Mouse (Mus musculus) CH12.LX (cell line): ENCODE data around the gene Mterf4. TPM values are rescaled to one million over a fixed set of nuclear protein-coding genes. Genes with fewer than 3 reads are reported as not detected.

ENCODE experiments used
- DNase-seq: peaks from one replicate; pipeline ENCODE4 v3.0.0-alpha.2; 2013; ENCODE audit errors: extremely low read depth
- H3K27ac ChIP-seq: 2 replicates; pipeline ENCODE4 v1.5.1; 2012; ENCODE audit warnings: low read depth, mild to moderate bottlenecking, control low read depth, moderate library complexity; ENCODE audit not compliant: insufficient read depth
- H3K27me3 ChIP-seq: replicated peaks from 2 replicates; pipeline ENCODE3; 2012; ENCODE audit warnings: inconsistent platforms
- H3K36me3 ChIP-seq, 2 experiments: replicated peaks in 1 of 2; 2 replicates each; pipeline versions ENCODE3 to v1.6.1; 2012; ENCODE audit warnings: inconsistent platforms in 1 of 2, low read length in 1 of 2, mild to moderate bottlenecking in 1 of 2, mixed read lengths in 1 of 2, moderate library complexity in 1 of 2; ENCODE audit not compliant: control insufficient read depth in 1 of 2, insufficient read depth in 1 of 2
- H3K4me1 ChIP-seq, 2 experiments: 2 replicates each; pipeline ENCODE4 v1.6.1; 2012; ENCODE audit warnings: inconsistent platforms in 1 of 2, moderate library complexity in 1 of 2; ENCODE audit not compliant: insufficient read depth in 2 of 2, control insufficient read depth in 1 of 2
- H3K4me2 ChIP-seq: 2 replicates; pipeline ENCODE4 v1.6.1; 2012; ENCODE audit warnings: low read depth, mild to moderate bottlenecking, control low read depth; ENCODE audit not compliant: poor library complexity, insufficient read depth, severe bottlenecking
- H3K4me3 ChIP-seq, 3 experiments: fragments of 150-350 bp in 1 of 3; sonication (generic) in 1 of 3; replicated peaks in 1 of 3; 2 replicates each; pipeline versions ENCODE3 to v1.5.1; 2011 to 2012; ENCODE audit warnings: low read depth in 2 of 3, low read length in 2 of 3, mild to moderate bottlenecking in 2 of 3, moderate library complexity in 2 of 3, control low read depth in 1 of 3, improper control_type of control experiment in 1 of 3, inconsistent platforms in 1 of 3, mixed read lengths in 1 of 3; ENCODE audit not compliant: poor library complexity in 1 of 3
- H3K79me2 ChIP-seq: replicated peaks from 2 replicates; pipeline ENCODE4 v1.6.1; 2012; ENCODE audit warnings: mild to moderate bottlenecking, moderate library complexity; ENCODE audit not compliant: control insufficient read depth, poor library complexity, insufficient read depth, severe bottlenecking; ENCODE audit errors: extremely low read depth
- H3K9ac ChIP-seq: 2 replicates; pipeline ENCODE4 v1.6.1; 2012; ENCODE audit warnings: low read depth, mild to moderate bottlenecking, control low read depth, moderate library complexity; ENCODE audit not compliant: insufficient read depth
- H3K9me3 ChIP-seq: replicated peaks from 2 replicates; pipeline ENCODE3; 2012; ENCODE audit warnings: low read length, inconsistent platforms, mixed read lengths
- CHD1 ChIP-seq: IDR thresholded peaks from 2 replicates; pipeline ENCODE4 v1.6.1; 2012; ENCODE audit warnings: low read depth, low read length, improper control_type of control experiment, inconsistent platforms
- CTCF ChIP-seq, 2 experiments: IDR thresholded peaks in 1 of 2; conservative IDR thresholded peaks in 1 of 2; 2 replicates each; pipeline ENCODE4 v1.5.1; 2011 to 2012; ENCODE audit warnings: low read depth in 2 of 2, low read length in 2 of 2, improper control_type of control experiment in 1 of 2, inconsistent platforms in 1 of 2, mild to moderate bottlenecking in 1 of 2, moderate library complexity in 1 of 2
- E2F4 ChIP-seq: IDR thresholded peaks from 2 replicates; pipeline ENCODE4 v1.6.1; 2011; ENCODE audit warnings: low read depth, low read length, improper control_type of control experiment; ENCODE audit not compliant: insufficient replicate concordance
- ELF1 ChIP-seq: IDR thresholded peaks from 2 replicates; pipeline ENCODE4 v1.6.1; 2014; ENCODE audit warnings: low read depth, mild to moderate bottlenecking, inconsistent platforms, low read length, improper control_type of control experiment
- EP300 ChIP-seq: IDR thresholded peaks from 2 replicates; pipeline ENCODE4 v1.6.1; 2011; ENCODE audit warnings: low read length, improper control_type of control experiment
- ETS1 ChIP-seq: conservative IDR thresholded peaks from 2 replicates; pipeline ENCODE4 v1.6.1; 2012; ENCODE audit warnings: low read depth, mild to moderate bottlenecking, inconsistent platforms, low read length, improper control_type of control experiment, moderate library complexity
- HCFC1 ChIP-seq: IDR thresholded peaks from 2 replicates; pipeline ENCODE4 v1.6.1; 2012; ENCODE audit warnings: low read depth, mild to moderate bottlenecking, inconsistent platforms, low read length, improper control_type of control experiment
- IRF4 ChIP-seq: IDR thresholded peaks from 2 replicates; pipeline ENCODE4 v1.6.1; 2014; ENCODE audit warnings: low read depth, mild to moderate bottlenecking, inconsistent platforms, low read length, improper control_type of control experiment
- JUND ChIP-seq: conservative IDR thresholded peaks from 2 replicates; pipeline ENCODE4 v1.6.1; 2011; ENCODE audit warnings: low read depth, low read length, improper control_type of control experiment
- KAT2A ChIP-seq: IDR thresholded peaks from 2 replicates; pipeline ENCODE4 v1.6.1; 2012; ENCODE audit warnings: low read length, improper control_type of control experiment, inconsistent platforms; ENCODE audit not compliant: insufficient replicate concordance
- MAFK ChIP-seq: IDR thresholded peaks from 2 replicates; pipeline ENCODE4 v1.6.1; 2011; ENCODE audit warnings: low read length, improper control_type of control experiment; ENCODE audit not compliant: insufficient replicate concordance
- MAX ChIP-seq: IDR thresholded peaks from 2 replicates; pipeline ENCODE4 v1.6.1; 2011; ENCODE audit warnings: low read length, improper control_type of control experiment
- MAZ ChIP-seq: IDR thresholded peaks from 2 replicates; pipeline ENCODE4 v1.6.1; 2012; ENCODE audit warnings: low read depth, mild to moderate bottlenecking, inconsistent platforms, low read length, improper control_type of control experiment, moderate library complexity
- MEF2A ChIP-seq: IDR thresholded peaks from 2 replicates; pipeline ENCODE4 v1.6.1; 2014; ENCODE audit warnings: low read depth, mild to moderate bottlenecking, inconsistent platforms, low read length, improper control_type of control experiment, borderline replicate concordance
- MXI1 ChIP-seq: IDR thresholded peaks from 2 replicates; pipeline ENCODE4 v1.6.1; 2011; ENCODE audit warnings: mild to moderate bottlenecking, low read depth, low read length, improper control_type of control experiment
- PAX5 ChIP-seq: IDR thresholded peaks from 2 replicates; pipeline ENCODE4 v1.6.1; 2012; ENCODE audit warnings: low read length, inconsistent platforms, mixed read lengths
- POLR2AphosphoS2 ChIP-seq: IDR thresholded peaks from 2 replicates; pipeline ENCODE4 v1.6.1; 2011; ENCODE audit warnings: low read depth, low read length, improper control_type of control experiment
- SIN3A ChIP-seq: IDR thresholded peaks from 2 replicates; pipeline ENCODE4 v1.6.1; 2012; ENCODE audit warnings: low read length, improper control_type of control experiment, inconsistent platforms
- TBP ChIP-seq: conservative IDR thresholded peaks from 2 replicates; pipeline ENCODE4 v1.6.1; 2011; ENCODE audit warnings: low read depth, low read length, improper control_type of control experiment
- UBTF ChIP-seq: IDR thresholded peaks from 2 replicates; pipeline ENCODE4 v1.6.1; 2012; ENCODE audit warnings: low read depth, mild to moderate bottlenecking, inconsistent platforms, low read length, improper control_type of control experiment, moderate library complexity
- USF1 ChIP-seq: IDR thresholded peaks from 2 replicates; pipeline ENCODE4 v1.6.1; 2014; ENCODE audit warnings: low read depth, mild to moderate bottlenecking, inconsistent platforms, low read length, improper control_type of control experiment
- USF2 ChIP-seq: conservative IDR thresholded peaks from 2 replicates; pipeline ENCODE4 v1.6.1; 2011; ENCODE audit warnings: low read depth, low read length, improper control_type of control experiment
- ZMIZ1 ChIP-seq: IDR thresholded peaks from 2 replicates; pipeline ENCODE4 v1.6.1; 2012; ENCODE audit warnings: low read depth, mild to moderate bottlenecking, inconsistent platforms, low read length, improper control_type of control experiment
- ZNF384 ChIP-seq: IDR thresholded peaks from 2 replicates; pipeline ENCODE4 v1.6.1; 2012; ENCODE audit warnings: low read depth, low read length, improper control_type of control experiment, inconsistent platforms
- dilution Hi-C: fragments of 300-500 bp; cut with MboI; formaldehyde crosslinking; loops from 2 replicates; pipeline ENCODE4 v1.14.3; 2020; ENCODE audit warnings: low sequenced_read_pairs; ENCODE audit not compliant: extremely low pct_unique_long_range_greater_than_20kb, extremely low pct_ligation_motif_present
- in situ Hi-C: fragments of 300-500 bp; cut with MboI; formaldehyde crosslinking; loops from 3 replicates; pipeline ENCODE4 v1.14.3; 2019; ENCODE audit warnings: low sequenced_read_pairs, low pct_ligation_motif_present, low pct_unique_long_range_greater_than_20kb, mixed read lengths
- polyA plus RNA-seq: library from polyadenylated mRNA; unstranded; fragments of >175 nt; gene quantifications from 2 replicates; pipeline ENCODE4 v1.2.1, GENCODE M21; 2012; ENCODE audit warnings: low read depth; ENCODE audit not compliant: insufficient read length
- total RNA-seq, 2 experiments: library from RNA; depleted of rRNA; stranded (reverse); fragments of 300-350 nt in 1 of 2; fragments of >200 nt in 1 of 2; gene quantifications; 2 replicates each; pipeline ENCODE4 v1.2.3; 2012 to 2014

The Mterf4 gene
- total and polyA plus RNA-seq, 3 experiments: 25.6 to 40.0 (median 26.6) TPM

GRCm38 (mm10) chr1:93277041-93277440 lies 28.7 kb downstream of the Mterf4 start:
- peaks cover 68% of the 10 kb centered on the region for H3K27me3 ChIP-seq
- H3K9ac ChIP-seq: no peak overlapping the region
- no peaks in the 10 kb centered on the region for H3K4me1 ChIP-seq
- no peaks in the 10 kb centered on the region for H3K79me2 ChIP-seq
- TF ChIP-seq HCFC1 (no peak), JUND (no peak), KAT2A (no peak), MEF2A (no peak), ZMIZ1 (no peak), ZNF384 (no peak), USF2 (no peak), POLR2AphosphoS2 (no peak), ETS1 (no peak), IRF4 (no peak), ELF1 (no peak), MAZ (no peak)
- no peak overlapping the region for H3K4me2 ChIP-seq
- no peaks in the 10 kb centered on the region for H3K36me3 ChIP-seq
- no peak for DNase-seq
- in situ Hi-C loops (no loop called here), dilution Hi-C loops (no loop called here)
- H3K27ac ChIP-seq: no peak overlapping the region
- no peak overlapping the region for H3K4me3 ChIP-seq
- peaks cover 5% of the 10 kb centered on the region for H3K9me3 ChIP-seq

GRCm38 (mm10) chr1:93275561-93275960 lies 30.2 kb downstream of the Mterf4 start:
- no peaks in the 10 kb centered on the region for H3K36me3 ChIP-seq
- TF ChIP-seq ELF1: no peak
- no peak for TF ChIP-seq CHD1
- no peak for TF ChIP-seq MAX
- H3K4me3 ChIP-seq: no peak overlapping the region
- no peak overlapping the region for H3K9ac ChIP-seq
- H3K4me1 ChIP-seq: no peaks in the 10 kb centered on the region
- H3K27me3 ChIP-seq: peaks cover 60% of the 10 kb centered on the region
- no peak overlapping the region for H3K27ac ChIP-seq
- dilution Hi-C loops: no loop called here
- DNase-seq: no peak
- no peaks in the 10 kb centered on the region for H3K79me2 ChIP-seq
- no peak overlapping the region for H3K4me2 ChIP-seq
- H3K9me3 ChIP-seq: peaks cover 5% of the 10 kb centered on the region
- in situ Hi-C loops: no loop called here

GRCm38 (mm10) chr1:93272409-93272821 lies 33.3 kb downstream of the Mterf4 start:
- Histone ChIP-seq H3K36me3 (no peaks in the 10 kb centered on the region), H3K9ac (no peak overlapping the region), H3K27ac (no peak overlapping the region), H3K4me3 (no peak overlapping the region), H3K27me3 (peaks cover 57% of the 10 kb centered on the region), H3K4me2 (no peak overlapping the region), H3K4me1 (no peaks in the 10 kb centered on the region), H3K9me3 (peaks cover 7% of the 10 kb centered on the region), H3K79me2 (no peaks in the 10 kb centered on the region)
- dilution Hi-C loops (no loop called here), in situ Hi-C loops (no loop called here)
- TF ChIP-seq PAX5 (no peak), E2F4 (no peak), EP300 (no peak), MXI1 (0 out of 2 replicates have a peak, but pooled peaks have one; percentile 44), ELF1 (no peak), SIN3A (peak; percentile 80), USF1 (no peak), MAFK (no peak), TBP (no peak), CTCF (conservative IDR thresholded peaks at IDR 0.05 in 1 of 2, IDR thresholded peaks at IDR 0.05 in 1 of 2; ENCODE audit: low read depth in 2 of 2, low read length in 2 of 2) (no peak), UBTF (no peak)
- DNase-seq: peak; percentile 34
